Mouse (Mus musculus) hindbrain, embryonic 14.5 days (tissue): ENCODE results near the gene Clec1a. TPM values are rescaled to one million over a fixed set of nuclear protein-coding genes. Genes with fewer than 3 reads are reported as not detected.
A peak's percentile ranks its signal among the peaks of the same experiment; 100 is the strongest.

Experiments
- ATAC-seq: fragments of 200-750 bp; cut with Nextera tagmentation; 2 replicates; pipeline ENCODE4 v1.8.0; 2017; ENCODE audit warnings: moderate number of reproducible peaks, mild to moderate bottlenecking, moderate TSS enrichment, moderate library complexity; ENCODE audit not compliant: low FRiP score
- DNase-seq: peaks from one replicate; pipeline ENCODE4 v3.0.0-alpha.2; 2015; ENCODE audit warnings: low spot score
- H3K27ac ChIP-seq: fragments of 300-500 bp; sonication (generic); 2 replicates; pipeline ENCODE4 v1.5.1; 2014; ENCODE audit warnings: mild to moderate bottlenecking, moderate library complexity
- H3K27me3 ChIP-seq: fragments of 300-500 bp; sonication (generic); 2 replicates; pipeline ENCODE4 v1.6.1; 2014; ENCODE audit warnings: mild to moderate bottlenecking, low read length, mixed read lengths; ENCODE audit not compliant: control insufficient read depth, insufficient read depth
- H3K36me3 ChIP-seq: fragments of 300-500 bp; sonication (generic); replicated peaks from 2 replicates; pipeline ENCODE4 v1.6.1; 2014; ENCODE audit not compliant: control insufficient read depth, insufficient read depth
- H3K4me1 ChIP-seq: fragments of 300-500 bp; sonication (generic); replicated peaks from 2 replicates; pipeline ENCODE4 v1.6.1; 2014; ENCODE audit warnings: antibody characterized with exemption, low read length, mixed read lengths; ENCODE audit not compliant: control insufficient read depth, insufficient read depth
- H3K4me2 ChIP-seq: fragments of 300-500 bp; sonication (generic); replicated peaks from 2 replicates; pipeline ENCODE4 v1.6.1; 2014; ENCODE audit warnings: mild to moderate bottlenecking, moderate library complexity
- H3K4me3 ChIP-seq: fragments of 300-500 bp; sonication (generic); replicated peaks from 2 replicates; pipeline ENCODE4 v1.5.1; 2014; ENCODE audit warnings: mild to moderate bottlenecking, low read length
- H3K9ac ChIP-seq: fragments of 300-500 bp; sonication (generic); 2 replicates; pipeline ENCODE4 v1.6.1; 2014
- H3K9me3 ChIP-seq: fragments of 300-500 bp; sonication (generic); 2 replicates; pipeline ENCODE4 v1.6.1; 2016; ENCODE audit warnings: low read length; ENCODE audit not compliant: control insufficient read depth
- WGBS: fragments of 180-500 bp; shearing (Covaris S2); extraction: QIAGEN DNeasy Blood & Tissue Kit; methylation state at CpG from one replicate; pipeline ENCODE4 v1.1.7; 2014; 5-methylcytosine and 5-hydroxymethylcytosine counted together
- polyA plus RNA-seq: library from polyadenylated mRNA; unstranded; fragments of >200 nt; fragmentation: Nextera tagmentation; extraction: Ambion mirVana; gene quantifications from 2 replicates; pipeline ENCODE4 v1.2.1, GENCODE M21; 2014

Gene Clec1a
- polyA plus RNA-seq, 1 experiment from 2014 or later = 1.9 TPM

DNA sequence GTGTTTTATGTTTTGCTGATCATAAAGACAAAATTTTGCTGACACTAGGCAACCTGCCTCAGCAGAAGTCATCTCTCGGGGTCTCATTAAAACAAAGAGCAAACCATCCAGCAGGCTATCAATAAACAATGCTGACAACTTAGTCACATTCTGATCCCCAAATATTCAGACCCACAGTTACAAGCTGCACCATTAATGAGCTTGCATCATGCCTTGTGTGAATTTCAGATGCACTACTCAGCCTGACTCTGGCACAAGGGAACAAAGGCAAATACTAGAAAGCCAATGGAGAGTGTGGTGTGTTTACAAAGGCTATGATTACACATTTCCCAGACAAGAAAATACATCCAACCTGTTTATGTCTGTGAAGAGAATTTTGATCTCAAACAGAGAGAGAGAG is 37.6 kb downstream of the Clec1a start:
- no peaks in the 10 kb centered on the region for H3K36me3 ChIP-seq
- no peaks in the 10 kb centered on the region for H3K9me3 ChIP-seq
- H3K4me2 ChIP-seq = no peak overlapping the region
- no peak overlapping the region for H3K9ac ChIP-seq
- H3K27me3 ChIP-seq = no peaks in the 10 kb centered on the region
- ATAC-seq (peak; percentile 51; the same call in 1 of the 2 replicates), DNase-seq (no peak)
- no peak overlapping the region for H3K27ac ChIP-seq
- WGBS = 64% methylated on average over 1 of the region's 1 CpGs
- H3K4me1 ChIP-seq = 0 out of 2 replicates have a peak, but pooled peaks cover 3% of the 10 kb centered on the region
- no peak overlapping the region for H3K4me3 ChIP-seq

DNA sequence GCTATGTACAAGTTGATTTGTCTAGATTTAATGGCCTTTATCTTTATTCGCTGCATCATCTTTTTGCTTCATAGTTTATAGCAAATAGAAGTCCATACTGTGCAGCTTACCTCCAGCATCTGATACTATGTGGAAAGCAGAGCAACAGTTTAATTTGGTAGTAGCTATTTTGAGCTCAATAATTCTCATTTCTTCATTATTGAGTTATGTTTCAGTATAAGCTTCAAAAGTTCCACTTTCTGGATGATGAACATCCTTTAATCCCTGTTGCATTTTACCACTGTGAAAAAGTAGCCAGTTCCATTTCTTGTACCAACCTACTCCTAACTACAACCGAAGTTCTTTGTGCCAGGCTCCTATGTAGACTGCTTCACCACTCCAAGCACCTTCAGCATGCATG is 43.2 kb downstream of the Clec1a start, which contains the start of gene Clec9a:
Gene Clec9a (plus strand): TSS at position 301 of the 400 bp plus-strand sequence.
- no peaks in the 10 kb centered on the region for H3K4me1 ChIP-seq
- ATAC-seq = no peak
- DNase-seq = no peak
- H3K9ac ChIP-seq = no peak within 1 kb of the TSS
- H3K4me2 ChIP-seq = no peak within 1 kb of the TSS
- H3K4me3 ChIP-seq = no peak within 1 kb of the TSS
- H3K27me3 ChIP-seq = no peaks in the 10 kb centered on the region
- H3K36me3 ChIP-seq = no peaks in the 10 kb centered on the region
- no peak within 1 kb of the TSS for H3K27ac ChIP-seq
- H3K9me3 ChIP-seq = no peaks in the 10 kb centered on the region
- WGBS = 89% methylated on average over 2 of the region's 2 CpGs

DNA sequence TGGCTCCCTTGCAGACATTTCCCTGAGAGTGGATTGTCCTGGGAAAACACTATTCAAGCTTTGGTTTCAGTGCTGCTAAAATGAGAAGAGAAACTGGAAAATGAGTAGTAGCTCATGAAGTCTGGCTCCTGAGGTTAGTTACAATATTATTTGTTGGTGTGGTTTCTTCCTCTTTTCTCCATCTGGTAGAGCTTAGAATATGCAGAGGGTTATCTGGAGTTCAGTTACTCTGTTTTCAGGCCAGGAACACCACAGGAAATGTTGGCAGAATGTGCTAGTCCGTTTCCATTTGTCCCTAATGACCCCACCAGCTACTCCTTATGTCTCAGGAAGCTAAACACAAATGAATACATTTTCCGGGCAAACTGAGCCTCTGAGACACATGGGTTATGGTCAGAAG is 44.5 kb downstream of the Clec1a start:
- H3K9ac ChIP-seq = no peak overlapping the region
- no peak overlapping the region for H3K4me2 ChIP-seq
- no peaks in the 10 kb centered on the region for H3K36me3 ChIP-seq
- no peak for ATAC-seq
- H3K9me3 ChIP-seq = no peaks in the 10 kb centered on the region
- H3K4me1 ChIP-seq = no peaks in the 10 kb centered on the region
- no peak overlapping the region for H3K4me3 ChIP-seq
- DNase-seq = no peak
- WGBS = 58% methylated on average over 2 of the region's 2 CpGs
- H3K27ac ChIP-seq = no peak overlapping the region
- no peaks in the 10 kb centered on the region for H3K27me3 ChIP-seq

GRCm38 (mm10) chr6:129405999-129406398 is 45.8 kb downstream of the Clec1a start:
- Histone ChIP-seq H3K4me3 (no peak overlapping the region), H3K27me3 (no peaks in the 10 kb centered on the region), H3K9me3 (no peaks in the 10 kb centered on the region), H3K27ac (no peak overlapping the region), H3K4me1 (no peaks in the 10 kb centered on the region), H3K9ac (no peak overlapping the region), H3K4me2 (no peak overlapping the region), H3K36me3 (no peaks in the 10 kb centered on the region)
- no peak for DNase-seq
- no peak for ATAC-seq

- no peaks in the 10 kb centered on the region for H3K36me3 ChIP-seq
- 89% methylated on average over 6 of the region's 6 CpGs for WGBS
- no peaks in the 10 kb centered on the region for H3K4me1 ChIP-seq
- H3K9me3 ChIP-seq = no peaks in the 10 kb centered on the region
- no peak for DNase-seq
- H3K9ac ChIP-seq = no peak overlapping the region
- ATAC-seq = no peak
- no peak overlapping the region for H3K4me2 ChIP-seq
- H3K4me3 ChIP-seq = no peak overlapping the region
- no peak overlapping the region for H3K27ac ChIP-seq
- no peaks in the 10 kb centered on the region for H3K27me3 ChIP-seq
Observed at GRCm38 (mm10) chr6:129403391-129403790, 48.4 kb downstream of the Clec1a start.

- ATAC-seq (no peak), DNase-seq (no peak)
- H3K4me3 ChIP-seq = no peak overlapping the region
- H3K9me3 ChIP-seq = no peaks in the 10 kb centered on the region
- no peaks in the 10 kb centered on the region for H3K4me1 ChIP-seq
- H3K27ac ChIP-seq = no peak overlapping the region
- H3K27me3 ChIP-seq = no peaks in the 10 kb centered on the region
- no peak overlapping the region for H3K9ac ChIP-seq
- no peaks in the 10 kb centered on the region for H3K36me3 ChIP-seq
- no peak overlapping the region for H3K4me2 ChIP-seq
- 96% methylated on average over 2 of the region's 2 CpGs for WGBS
Observed at GRCm38 (mm10) chr6:129402404-129402803, 49.4 kb downstream of the Clec1a start.

DNA sequence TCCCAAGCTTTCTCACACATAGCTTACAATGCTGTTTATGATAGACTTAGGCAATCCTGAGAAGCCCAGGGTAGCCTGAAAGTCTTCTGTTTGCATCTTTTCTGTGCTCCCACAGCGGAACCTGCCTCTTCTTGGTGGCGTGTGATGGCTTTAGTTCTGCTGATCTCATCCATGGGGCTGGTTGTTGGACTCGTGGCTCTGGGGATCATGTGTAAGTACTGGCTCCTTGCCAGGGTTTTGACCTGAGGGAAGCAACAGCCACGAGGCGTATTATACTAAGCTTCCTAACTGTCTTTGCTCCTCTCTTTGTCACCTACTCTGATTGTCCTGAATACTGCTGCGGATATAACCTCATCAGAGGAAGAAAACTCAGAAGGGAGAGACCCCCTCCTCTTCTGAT is 51.9 kb downstream of the Clec1a start:
- Histone ChIP-seq H3K27ac (no peak overlapping the region), H3K9me3 (no peaks in the 10 kb centered on the region), H3K9ac (no peak overlapping the region), H3K4me3 (no peak overlapping the region), H3K4me2 (no peak overlapping the region), H3K4me1 (no peaks in the 10 kb centered on the region), H3K27me3 (no peaks in the 10 kb centered on the region), H3K36me3 (no peaks in the 10 kb centered on the region)
- ATAC-seq (no peak), DNase-seq (no peak)
- 67% methylated on average over 6 of the region's 6 CpGs for WGBS

GRCm38 (mm10) chr6:129396997-129397396 is 54.8 kb downstream of the Clec1a start, which contains the start of gene Clec1b:
TSS of gene Clec1b (plus strand) at chr6:129397297.
- Histone ChIP-seq H3K27ac (no peak within 1 kb of the TSS), H3K36me3 (no peaks in the 10 kb centered on the region), H3K4me1 (no peaks in the 10 kb centered on the region), H3K4me2 (no peak within 1 kb of the TSS), H3K9me3 (no peaks in the 10 kb centered on the region), H3K4me3 (no peak within 1 kb of the TSS), H3K9ac (no peak within 1 kb of the TSS), H3K27me3 (no peaks in the 10 kb centered on the region)
- ATAC-seq (no peak), DNase-seq (no peak)
- 86% methylated on average over 8 of the region's 8 CpGs for WGBS

GRCm38 (mm10) chr6:129393732-129394131 is 58.1 kb downstream of the Clec1a start:
- Histone ChIP-seq H3K9me3 (no peaks in the 10 kb centered on the region), H3K36me3 (no peaks in the 10 kb centered on the region), H3K27me3 (no peaks in the 10 kb centered on the region), H3K4me3 (no peak overlapping the region), H3K9ac (no peak overlapping the region), H3K4me2 (no peak overlapping the region), H3K4me1 (no peaks in the 10 kb centered on the region), H3K27ac (no peak overlapping the region)
- 81% methylated on average over 6 of the region's 6 CpGs for WGBS
- DNase-seq = no peak
- ATAC-seq = 0 out of 2 replicates have a peak, but pooled peaks have one; percentile 66

DNA sequence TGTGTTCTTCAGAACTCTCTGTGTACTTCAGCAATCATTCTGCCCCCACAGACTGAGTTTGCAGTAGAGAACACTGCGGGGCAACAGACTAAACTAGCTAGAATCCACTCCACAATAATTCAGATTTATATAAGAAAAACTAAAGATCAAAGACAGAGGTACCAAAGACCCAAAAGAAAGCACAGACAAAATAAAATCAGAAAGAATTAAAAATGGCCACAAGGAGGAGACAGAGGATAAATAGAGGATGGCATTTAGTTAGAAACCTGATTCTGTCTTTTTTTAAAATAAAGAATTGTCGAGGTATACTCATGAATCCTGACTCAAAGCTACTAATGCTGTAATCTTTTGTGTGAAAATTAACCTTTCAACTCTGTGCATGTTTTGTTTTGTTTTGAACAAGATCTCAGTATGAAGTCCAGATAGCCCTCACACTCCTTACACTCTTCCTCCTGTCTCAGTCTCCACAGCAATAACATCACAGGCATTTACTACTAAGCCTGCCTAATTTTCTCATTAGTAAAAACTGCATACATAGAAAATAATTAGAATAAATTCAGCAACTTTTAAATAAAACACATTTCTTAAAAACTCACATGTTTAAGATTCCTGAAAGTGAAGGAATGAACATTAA is 58.6 kb downstream of the Clec1a start:
- ATAC-seq = no peak
- no peak overlapping the region for H3K4me2 ChIP-seq
- DNase-seq = peak; percentile 71

More for the DNA sequence above, 58.6 kb downstream of the Clec1a start:
- no peak overlapping the region for H3K9ac ChIP-seq
- no peaks in the 10 kb centered on the region for H3K27me3 ChIP-seq
- H3K4me3 ChIP-seq = no peak overlapping the region
- H3K27ac ChIP-seq = no peak overlapping the region
- H3K4me1 ChIP-seq = no peaks in the 10 kb centered on the region
- 34% methylated on average over 2 of the region's 2 CpGs for WGBS
- no peaks in the 10 kb centered on the region for H3K9me3 ChIP-seq
- no peaks in the 10 kb centered on the region for H3K36me3 ChIP-seq
